Mouse (Mus musculus): ENCODE data around the gene Dock2.
"Not testable (repeated sequence)": the region's sequence is repeated elsewhere in the genome, so short reads cannot be mapped to it uniquely, and the experiment has no call there.

Gene Dock2

GRCm38 (mm10) chr11:34276363-34277046, 507.2 kb downstream of the Dock2 start:
- no peak for DNase-seq

- DNase-seq, result no peak
These were observed 507.8 kb downstream of the Dock2 start for GRCm38 (mm10) chr11:34275941-34276340.

GRCm38 (mm10) chr11:34272016-34272415, 511.7 kb downstream of the Dock2 start:
- no peak for DNase-seq

- DNase-seq, result no peak
These were observed 519.6 kb downstream of the Dock2 start for GRCm38 (mm10) chr11:34264099-34264498.

- DNase-seq, result no peak
These were observed 524.7 kb downstream of the Dock2 start for GRCm38 (mm10) chr11:34258849-34259469.

GRCm38 (mm10) chr11:34257548-34258189, 526.0 kb downstream of the Dock2 start:
- no peak for DNase-seq

GRCm38 (mm10) chr11:34242979-34243378, 540.7 kb downstream of the Dock2 start:
- no peak for DNase-seq

- no peak for DNase-seq
These were observed 543.4 kb downstream of the Dock2 start for GRCm38 (mm10) chr11:34240252-34240651.

- no peak for DNase-seq
These were observed 544.0 kb downstream of the Dock2 start for GRCm38 (mm10) chr11:34239691-34240090.

GRCm38 (mm10) chr11:34236885-34237284, 546.8 kb downstream of the Dock2 start:
- DNase-seq, result no peak

- DNase-seq, result no peak
These were observed 547.5 kb downstream of the Dock2 start for GRCm38 (mm10) chr11:34236091-34236759.

- peak; percentile 47 for DNase-seq
These were observed 554.8 kb downstream of the Dock2 start for GRCm38 (mm10) chr11:34228758-34229364.

GRCm38 (mm10) chr11:34227180-34227579, 556.5 kb downstream of the Dock2 start:
- DNase-seq, result no peak

- not testable (repeated sequence) for DNase-seq
These were observed 563.1 kb downstream of the Dock2 start for GRCm38 (mm10) chr11:34220596-34220995.

GRCm38 (mm10) chr11:34212853-34213252, 570.8 kb downstream of the Dock2 start:
- peak; percentile 77 for DNase-seq

- DNase-seq, result peak; percentile 13
These were observed 575.7 kb downstream of the Dock2 start, which contains the start of gene Foxi1 for GRCm38 (mm10) chr11:34207989-34208388. Gene Foxi1, minus strand, starts transcription at chr11:34208089.

- DNase-seq, result no peak
These were observed 580.9 kb downstream of the Dock2 start for GRCm38 (mm10) chr11:34202769-34203168.

- DNase-seq, result no peak
These were observed 588.5 kb downstream of the Dock2 start for GRCm38 (mm10) chr11:34195142-34195541.

GRCm38 (mm10) chr11:34194158-34194941, 589.3 kb downstream of the Dock2 start:
- DNase-seq, result no peak

- DNase-seq, result no peak
These were observed 590.0 kb downstream of the Dock2 start for GRCm38 (mm10) chr11:34193658-34194057.

- DNase-seq, result peak; percentile 48
These were observed 599.4 kb downstream of the Dock2 start for GRCm38 (mm10) chr11:34184266-34184665.
